Mouse (Mus musculus) liver, embryonic 14.5 days (tissue): ENCODE results near the gene Atp6v1g2. TPM values are rescaled to one million over a fixed set of nuclear protein-coding genes. Genes with fewer than 3 reads are reported as not detected.

Experiments
- ATAC-seq: fragments of 200-750 bp; cut with Nextera tagmentation; 2 replicates; pipeline ENCODE4 v1.8.0; 2017; ENCODE audit warnings: moderate number of reproducible peaks, mild to moderate bottlenecking, moderate library complexity; ENCODE audit not compliant: insufficient read depth
- DNase-seq, 3 experiments: peaks; one replicate each; pipeline ENCODE4 v3.0.0-alpha.2; 2012 to 2013; ENCODE audit warnings: low read depth in 3 of 3, low spot score in 3 of 3
- H3K27ac ChIP-seq: fragments of 300-500 bp; sonication (generic); 2 replicates; pipeline ENCODE4 v1.5.1; 2014; ENCODE audit warnings: moderate library complexity, mild to moderate bottlenecking, control low read depth, inconsistent platforms
- H3K27me3 ChIP-seq: fragments of 300-500 bp; sonication (generic); 2 replicates; pipeline ENCODE4 v1.6.1; 2014; ENCODE audit warnings: mild to moderate bottlenecking, low read length, moderate library complexity; ENCODE audit not compliant: control insufficient read depth, insufficient read depth
- H3K36me3 ChIP-seq: fragments of 300-500 bp; sonication (generic); replicated peaks from 2 replicates; pipeline ENCODE4 v1.6.1; 2014; ENCODE audit warnings: low read depth; ENCODE audit not compliant: control insufficient read depth, insufficient read depth
- H3K4me1 ChIP-seq, 2 experiments: fragments of 200-500 bp in 1 of 2; fragments of 300-500 bp in 1 of 2; sonication (generic) in 1 of 2; replicated peaks; 2 replicates each; pipeline ENCODE4 v1.6.1; 2012 to 2014; ENCODE audit warnings: antibody characterized with exemption in 1 of 2, inconsistent platforms in 1 of 2, low read length in 1 of 2; ENCODE audit not compliant: control insufficient read depth in 2 of 2, insufficient read depth in 2 of 2
- H3K4me2 ChIP-seq: fragments of 300-500 bp; sonication (generic); 2 replicates; pipeline ENCODE4 v1.6.1; 2014; ENCODE audit warnings: low read depth, mild to moderate bottlenecking, control low read depth, moderate library complexity
- H3K4me3 ChIP-seq, 2 experiments: fragments of 200-500 bp in 1 of 2; fragments of 300-500 bp in 1 of 2; sonication (generic) in 1 of 2; 2 replicates each; pipeline ENCODE4 v1.5.1; 2012 to 2014; ENCODE audit warnings: low read depth in 2 of 2, low read length in 2 of 2, mild to moderate bottlenecking in 2 of 2, control low read depth in 1 of 2, inconsistent platforms in 1 of 2, moderate library complexity in 1 of 2; ENCODE audit not compliant: insufficient read depth in 1 of 2
- H3K9ac ChIP-seq: fragments of 300-500 bp; sonication (generic); replicated peaks from 2 replicates; pipeline ENCODE4 v1.6.1; 2014; ENCODE audit warnings: mild to moderate bottlenecking, control low read depth, moderate library complexity
- H3K9me3 ChIP-seq: fragments of 300-500 bp; sonication (generic); 2 replicates; pipeline ENCODE4 v1.6.1; 2016; ENCODE audit warnings: low read length, mixed read lengths; ENCODE audit not compliant: control insufficient read depth
- CTCF ChIP-seq: IDR thresholded peaks from 2 replicates; pipeline ENCODE4 v1.5.1; 2016; ENCODE audit warnings: antibody characterized with exemption, low read depth, control low read depth
- EP300 ChIP-seq: IDR thresholded peaks from 2 replicates; pipeline ENCODE4 v1.6.1; 2016; ENCODE audit warnings: antibody characterized with exemption, low read depth
- WGBS: fragments of 180-500 bp; shearing (Covaris S2); extraction: QIAGEN DNeasy Blood & Tissue Kit; methylation state at CpG from one replicate; pipeline ENCODE4 v1.1.7; 2014; ENCODE audit not compliant: insufficient replicate concordance; 5-methylcytosine and 5-hydroxymethylcytosine counted together
- polyA plus RNA-seq, 2 experiments: library from polyadenylated mRNA; depleted of rRNA in 1 of 2; stranded (reverse) in 1 of 2; unstranded in 1 of 2; fragments of >200 nt; fragmentation: Nextera tagmentation in 1 of 2; extraction: Ambion mirVana in 1 of 2; gene quantifications; 2 replicates each; pipeline versions ENCODE4 v1.2.1 to v1.2.3; 2012 to 2014

Gene Atp6v1g2
- polyA plus RNA-seq, 2 experiments, result 0.76 to 1.8 TPM

GRCm38 (mm10) chr17:35209785-35210535, 23.5 kb upstream of the Atp6v1g2 start:
- H3K4me1 ChIP-seq, result peaks cover 0 to 10% of the 10 kb centered on the region in 2 experiments; a peak in 2 of 4 replicates
- DNase-seq (no peak), ATAC-seq (no peak)
- H3K27ac ChIP-seq, result no peak overlapping the region
- TF ChIP-seq CTCF (no peak), EP300 (no peak)
- H3K4me2 ChIP-seq, result no peak overlapping the region
- no peaks in the 10 kb centered on the region for H3K9me3 ChIP-seq
- no peaks in the 10 kb centered on the region; the same call in 1 of the 2 replicates for H3K27me3 ChIP-seq
- no peak overlapping the region for H3K9ac ChIP-seq
- no peak overlapping the region for H3K4me3 ChIP-seq
- 38% methylated on average over 12 of the region's 12 CpGs for WGBS
- H3K36me3 ChIP-seq, result no peaks in the 10 kb centered on the region

- Histone ChIP-seq H3K36me3 (no peaks in the 10 kb centered on the region), H3K27ac (no peak overlapping the region), H3K4me3 (no peak overlapping the region), H3K9me3 (no peaks in the 10 kb centered on the region), H3K9ac (no peak overlapping the region), H3K4me1 (peaks cover 0 to 10% of the 10 kb centered on the region in 2 experiments; a peak in 2 of 4 replicates), H3K27me3 (no peaks in the 10 kb centered on the region), H3K4me2 (no peak overlapping the region)
- WGBS, result 54% methylated on average over 3 of the region's 3 CpGs
- ATAC-seq, result no peak
- DNase-seq, result no peak
- TF ChIP-seq EP300 (no peak), CTCF (no peak)
These were observed 22.9 kb upstream of the Atp6v1g2 start for GRCm38 (mm10) chr17:35210593-35210992.

GRCm38 (mm10) chr17:35213071-35213470, 20.4 kb upstream of the Atp6v1g2 start:
- H3K27me3 ChIP-seq, result no peaks in the 10 kb centered on the region
- no peak for ATAC-seq
- H3K9me3 ChIP-seq, result no peaks in the 10 kb centered on the region
- no peak overlapping the region for H3K9ac ChIP-seq
- H3K4me1 ChIP-seq, result peaks cover 0 to 12% of the 10 kb centered on the region in 2 experiments; a peak in 2 of 4 replicates
- no peak overlapping the region for H3K4me3 ChIP-seq
- no peak overlapping the region for H3K4me2 ChIP-seq
- TF ChIP-seq CTCF (no peak), EP300 (no peak)
- WGBS, result 73% methylated on average over 5 of the region's 5 CpGs
- DNase-seq, result no peak
- H3K36me3 ChIP-seq, result no peaks in the 10 kb centered on the region
- H3K27ac ChIP-seq, result no peak overlapping the region

- ATAC-seq (peak; percentile 48; the same call in 1 of the 2 replicates), DNase-seq (no peak)
- Histone ChIP-seq H3K27ac (no peak overlapping the region), H3K4me3 (no peak overlapping the region), H3K4me1 (peaks cover 0 to 9% of the 10 kb centered on the region in 2 experiments; a peak in 1 of 4 replicates), H3K9me3 (no peaks in the 10 kb centered on the region), H3K27me3 (no peaks in the 10 kb centered on the region), H3K4me2 (no peak overlapping the region), H3K9ac (no peak overlapping the region), H3K36me3 (no peaks in the 10 kb centered on the region; the same call in 1 of the 2 replicates)
- 11% methylated on average over 18 of the region's 18 CpGs for WGBS
- TF ChIP-seq CTCF (no peak), EP300 (peak; percentile 5; the same call in 1 of the 2 replicates)
These were observed 14.8 kb upstream of the Atp6v1g2 start for GRCm38 (mm10) chr17:35218516-35219193.

- TF ChIP-seq CTCF (no peak), EP300 (no peak)
- Histone ChIP-seq H3K4me1 (peaks cover 0 to 9% of the 10 kb centered on the region in 2 experiments; a peak in 1 of 4 replicates), H3K9ac (no peak overlapping the region), H3K27ac (no peak overlapping the region), H3K9me3 (no peaks in the 10 kb centered on the region), H3K4me3 (no peak overlapping the region), H3K27me3 (no peaks in the 10 kb centered on the region), H3K36me3 (no peaks in the 10 kb centered on the region; the same call in 1 of the 2 replicates), H3K4me2 (no peak overlapping the region)
- DNase-seq, result no peak
- ATAC-seq, result no peak
- 16% methylated on average over 6 of the region's 6 CpGs for WGBS
These were observed 13.8 kb upstream of the Atp6v1g2 start for GRCm38 (mm10) chr17:35219601-35220041.
